Mouse (Mus musculus) kidney, adult 9 months (tissue): ENCODE measurements around the gene 4931429L15Rik.

Experiments
- DNase-seq: peaks from one replicate; pipeline ENCODE4 v3.0.0; 2022

Gene 4931429L15Rik

GRCm38 (mm10) chr9:46256658-46257385, 63.0 kb downstream of the 4931429L15Rik start:
- no peak for DNase-seq

DNA sequence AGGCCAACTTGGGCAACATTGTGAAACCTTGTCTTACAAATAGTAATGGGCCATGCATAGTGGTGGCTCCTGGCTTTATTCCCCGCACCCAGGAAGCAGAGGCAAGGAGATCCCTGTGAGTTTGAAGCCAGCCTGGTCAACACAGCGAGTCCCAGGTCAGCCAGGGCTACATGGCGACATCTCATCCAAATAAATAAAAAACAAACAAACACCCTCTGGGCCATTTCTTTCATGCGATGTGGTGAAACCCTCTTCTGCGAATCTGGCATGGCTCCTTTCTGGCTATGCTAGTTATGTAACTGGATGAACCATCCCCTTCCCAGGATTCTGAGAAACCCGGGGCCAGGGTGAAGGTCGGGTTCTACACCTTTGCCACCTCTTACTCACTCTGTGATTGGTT, 63.6 kb downstream of the 4931429L15Rik start:
- DNase-seq: no peak
